Mouse (Mus musculus) MEL (cell line): ENCODE measurements at regions not wholly inside any gene's neighbourhood (a gene's known extent, or its start where the extent isn't known, plus 50 kb on each side); places are given as distances from the start of the nearest gene placed in this dataset.

ENCODE experiments used
- DNase-seq: peaks from one replicate; pipeline ENCODE4 v3.0.0; 2011; ENCODE audit warnings: low read depth, low spot score
- H3K27ac ChIP-seq: 2 replicates; pipeline ENCODE4 v1.5.1; 2012; ENCODE audit warnings: low read depth, mild to moderate bottlenecking, control low read depth, low read length, moderate library complexity; ENCODE audit not compliant: control insufficient read depth
- H3K27me3 ChIP-seq, 2 experiments: fragments of 150-350 bp in 1 of 2; sonication (generic) in 1 of 2; 2 replicates each; pipeline ENCODE4 v1.6.1; 2012; ENCODE audit warnings: low read length in 2 of 2, mild to moderate bottlenecking in 2 of 2, improper control_type of control experiment in 1 of 2, moderate library complexity in 1 of 2; ENCODE audit not compliant: insufficient read depth in 2 of 2, control insufficient read depth in 1 of 2
- H3K36me3 ChIP-seq, 2 experiments: 2 replicates each; pipeline ENCODE4 v1.6.1; 2012 to 2014; ENCODE audit warnings: low read length in 2 of 2, improper control_type of control experiment in 1 of 2, inconsistent platforms in 1 of 2, mild to moderate bottlenecking in 1 of 2; ENCODE audit not compliant: insufficient read depth in 2 of 2, control insufficient read depth in 1 of 2
- H3K4me1 ChIP-seq, 2 experiments: fragments of 150-350 bp in 1 of 2; sonication (generic) in 1 of 2; 2 replicates each; pipeline ENCODE4 v1.6.1; 2012; ENCODE audit warnings: low read length in 2 of 2, improper control_type of control experiment in 1 of 2, mild to moderate bottlenecking in 1 of 2; ENCODE audit not compliant: insufficient read depth in 2 of 2, control insufficient read depth in 1 of 2
- H3K4me3 ChIP-seq, 2 experiments: fragments of 150-350 bp in 1 of 2; sonication (generic) in 1 of 2; 2 replicates each; pipeline ENCODE4 v1.5.1; 2012; ENCODE audit warnings: low read depth in 2 of 2, low read length in 2 of 2, mild to moderate bottlenecking in 2 of 2, moderate library complexity in 2 of 2, control low read depth in 1 of 2, improper control_type of control experiment in 1 of 2; ENCODE audit not compliant: control insufficient read depth in 1 of 2, insufficient read depth in 1 of 2
- H3K79me2 ChIP-seq: 2 replicates; pipeline ENCODE4 v1.6.1; 2012; ENCODE audit warnings: mild to moderate bottlenecking, low read length, moderate library complexity; ENCODE audit not compliant: control insufficient read depth, poor library complexity, insufficient read depth
- H3K9ac ChIP-seq: 2 replicates; pipeline ENCODE4 v1.6.1; 2012; ENCODE audit warnings: low read depth, mild to moderate bottlenecking, control low read depth, low read length, moderate library complexity; ENCODE audit not compliant: control insufficient read depth, poor library complexity, severe bottlenecking
- H3K9me3 ChIP-seq: fragments of 150-350 bp; sonication (generic); replicated peaks from 2 replicates; pipeline ENCODE4 v1.6.1; 2012; ENCODE audit warnings: mild to moderate bottlenecking, low read length, improper control_type of control experiment, moderate library complexity; ENCODE audit not compliant: insufficient read depth
- E2F4 ChIP-seq: IDR thresholded peaks from 2 replicates; pipeline ENCODE4 v1.6.1; 2011; ENCODE audit warnings: low read depth, low read length, improper control_type of control experiment, borderline replicate concordance
- EP300 ChIP-seq, 2 experiments: IDR thresholded peaks; 2 replicates each; pipeline ENCODE4 v1.6.1; 2011; ENCODE audit warnings: improper control_type of control experiment in 2 of 2, low read length in 2 of 2, low read depth in 1 of 2, mild to moderate bottlenecking in 1 of 2
- ETS1 ChIP-seq: IDR thresholded peaks from 2 replicates; pipeline ENCODE4 v1.6.1; 2012; ENCODE audit warnings: low read depth, mild to moderate bottlenecking, inconsistent platforms, low read length, improper control_type of control experiment, moderate library complexity
- GABPA ChIP-seq: IDR thresholded peaks from 2 replicates; pipeline ENCODE4 v1.6.1; 2012; ENCODE audit warnings: low read depth, mild to moderate bottlenecking, inconsistent platforms, low read length, improper control_type of control experiment, moderate library complexity
- HCFC1 ChIP-seq: IDR thresholded peaks from 2 replicates; pipeline ENCODE4 v1.6.1; 2012; ENCODE audit warnings: low read depth, mild to moderate bottlenecking, inconsistent platforms, low read length, improper control_type of control experiment, moderate library complexity
- KAT2A ChIP-seq: conservative IDR thresholded peaks from 2 replicates; pipeline ENCODE4 v1.6.1; 2012; ENCODE audit warnings: low read depth, low read length, improper control_type of control experiment, inconsistent platforms
- MAFK ChIP-seq: IDR thresholded peaks from 2 replicates; pipeline ENCODE4 v1.6.1; 2011; ENCODE audit warnings: low read depth, mild to moderate bottlenecking, low read length, improper control_type of control experiment, borderline replicate concordance
- MAX ChIP-seq: IDR thresholded peaks from 2 replicates; pipeline ENCODE4 v1.6.1; 2011; ENCODE audit warnings: low read length, improper control_type of control experiment
- MEF2A ChIP-seq: IDR thresholded peaks from 2 replicates; pipeline ENCODE4 v1.6.1; 2014; ENCODE audit warnings: low read depth, mild to moderate bottlenecking, inconsistent platforms, low read length, improper control_type of control experiment; ENCODE audit not compliant: poor library complexity, insufficient replicate concordance, severe bottlenecking; ENCODE audit errors: extremely low read depth
- MXI1 ChIP-seq: IDR thresholded peaks from 2 replicates; pipeline ENCODE4 v1.6.1; 2011; ENCODE audit warnings: mild to moderate bottlenecking, low read depth, low read length, improper control_type of control experiment
- NELFE ChIP-seq: IDR thresholded peaks from 2 replicates; pipeline ENCODE4 v1.6.1; 2011; ENCODE audit warnings: low read depth, low read length, improper control_type of control experiment
- NRF1 ChIP-seq: IDR thresholded peaks from 2 replicates; pipeline ENCODE4 v1.6.1; 2014; ENCODE audit warnings: low read depth, mild to moderate bottlenecking, inconsistent platforms, low read length, improper control_type of control experiment, moderate library complexity; ENCODE audit not compliant: poor library complexity, insufficient read depth, severe bottlenecking
- POLR2A ChIP-seq, 2 experiments: IDR thresholded peaks; 2 replicates each; pipeline ENCODE4 v1.6.1; 2011 to 2012; ENCODE audit warnings: low read length in 2 of 2, mild to moderate bottlenecking in 2 of 2, control low read depth in 1 of 2, improper control_type of control experiment in 1 of 2, low read depth in 1 of 2, moderate library complexity in 1 of 2; ENCODE audit not compliant: control insufficient read depth in 1 of 2, insufficient read depth in 1 of 2, poor library complexity in 1 of 2
- POLR2AphosphoS2 ChIP-seq: IDR thresholded peaks from 2 replicates; pipeline ENCODE4 v1.6.1; 2011; ENCODE audit warnings: low read length, improper control_type of control experiment
- RCOR1 ChIP-seq: IDR thresholded peaks from 2 replicates; pipeline ENCODE4 v1.6.1; 2012; ENCODE audit warnings: low read depth, mild to moderate bottlenecking, inconsistent platforms, low read length, improper control_type of control experiment
- SIN3A ChIP-seq: IDR thresholded peaks from 2 replicates; pipeline ENCODE4 v1.6.1; 2012; ENCODE audit warnings: low read length, improper control_type of control experiment, inconsistent platforms
- TBP ChIP-seq: IDR thresholded peaks from 2 replicates; pipeline ENCODE4 v1.8.0; 2011; ENCODE audit warnings: low read depth, low read length, improper control_type of control experiment
- USF2 ChIP-seq, 2 experiments: IDR thresholded peaks; 2 replicates each; pipeline ENCODE4 v1.6.1; 2011 to 2012; ENCODE audit warnings: improper control_type of control experiment in 2 of 2, low read length in 2 of 2, borderline replicate concordance in 1 of 2, inconsistent platforms in 1 of 2, low read depth in 1 of 2, mild to moderate bottlenecking in 1 of 2; ENCODE audit not compliant: insufficient read depth in 1 of 2
- ZC3H11A ChIP-seq: IDR thresholded peaks from 2 replicates; pipeline ENCODE4 v1.6.1; 2012; ENCODE audit warnings: low read depth, mild to moderate bottlenecking, inconsistent platforms, low read length, improper control_type of control experiment
- ZNF384 ChIP-seq: IDR thresholded peaks from 2 replicates; pipeline ENCODE4 v1.6.1; 2012; ENCODE audit warnings: low read depth, mild to moderate bottlenecking, inconsistent platforms, low read length, improper control_type of control experiment

DNA sequence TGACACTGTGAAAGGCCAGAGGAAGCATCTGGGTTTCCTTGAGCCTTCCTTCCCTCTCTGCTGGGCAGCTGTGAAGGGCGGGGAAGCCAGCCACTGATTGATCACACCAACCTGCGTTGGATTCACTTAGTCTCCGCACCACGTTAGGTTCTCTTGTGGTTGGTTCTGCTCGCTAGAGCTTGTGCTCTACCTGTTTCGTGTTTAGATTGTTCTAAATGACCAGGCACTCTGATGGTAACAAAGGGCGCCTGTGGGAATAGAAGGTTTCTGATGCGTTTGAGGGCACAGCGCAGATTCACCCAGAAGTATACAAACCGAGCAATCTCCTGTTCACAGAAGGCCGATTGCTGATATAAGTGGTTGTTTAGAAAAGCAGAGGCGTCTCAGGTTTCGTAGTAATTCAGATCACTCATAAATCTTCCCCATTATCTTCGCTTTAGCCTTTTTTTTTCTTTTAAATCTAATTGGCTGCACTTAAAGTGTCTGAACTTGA, 84.5 kb upstream of the Map3k1 start (continued):
- no peak for TF ChIP-seq SIN3A
- TF ChIP-seq MAX = no peak
- TF ChIP-seq ZNF384 = peak; percentile 88
- no peak for TF ChIP-seq MEF2A
- 0 out of 2 replicates have a peak, but pooled peaks have one; percentile 19 for TF ChIP-seq MAFK
- 0 out of 2 replicates have a peak, but pooled peaks have one; percentile 29 for TF ChIP-seq ETS1
- TF ChIP-seq NELFE = no peak
- no peak for TF ChIP-seq USF2 (IDR thresholded peaks at IDR 0.05; ENCODE audit: borderline replicate concordance in 1 of 2, insufficient read depth in 1 of 2, low read depth in 1 of 2, low read length in 2 of 2)
- TF ChIP-seq GABPA = no peak
- no peak for TF ChIP-seq TBP
- TF ChIP-seq KAT2A = no peak
- no peak for TF ChIP-seq POLR2A (IDR thresholded peaks at IDR 0.05; ENCODE audit: control insufficient read depth in 1 of 2, insufficient read depth in 1 of 2, low read depth in 1 of 2, low read length in 2 of 2, poor library complexity in 1 of 2)

DNA sequence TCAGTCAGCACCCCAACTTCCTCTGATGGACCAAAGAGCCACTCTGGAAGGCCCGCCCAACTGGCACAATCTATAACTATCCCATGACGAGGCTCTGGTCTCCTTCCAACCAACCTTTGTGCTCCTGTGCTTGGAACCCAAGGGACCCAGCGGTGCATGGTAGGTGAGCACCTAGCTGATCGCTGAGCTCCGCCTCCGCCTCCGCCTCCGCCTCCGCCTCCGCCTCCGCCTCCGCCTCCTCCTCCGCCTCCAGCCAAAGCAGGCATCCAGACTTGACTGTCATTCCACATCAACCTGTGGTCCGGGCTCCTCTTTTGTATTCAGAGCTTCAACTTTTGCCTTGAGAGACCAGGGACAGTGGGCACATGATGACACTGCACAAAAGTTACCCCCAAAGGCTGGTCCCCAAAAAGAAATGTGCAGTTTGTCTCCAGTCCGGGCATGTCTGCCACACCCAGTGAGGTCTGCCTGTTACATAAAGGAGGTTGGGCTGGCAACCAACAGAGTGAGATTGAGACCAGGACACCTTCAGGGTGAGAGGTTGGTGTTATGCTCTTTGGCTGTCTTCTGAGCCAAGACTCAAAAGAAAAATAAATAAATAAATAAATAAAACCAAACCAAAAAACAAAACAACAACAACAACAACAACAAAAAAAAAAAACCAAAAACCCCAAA, 86.1 kb upstream of the Map3k1 start:
- Histone ChIP-seq H3K4me1 (peaks cover 12 to 27% of the 10 kb centered on the region in 2 experiments), H3K27ac (no peak overlapping the region), H3K27me3 (no peaks in the 10 kb centered on the region; a peak in 1 of 4 replicates), H3K36me3 (peaks cover 0 to 25% of the 10 kb centered on the region in 2 experiments; a peak in 2 of 4 replicates), H3K79me2 (no peaks in the 10 kb centered on the region), H3K9me3 (no peaks in the 10 kb centered on the region), H3K9ac (no peak overlapping the region), H3K4me3 (peak overlapping the region; percentile 47 to 58)
- TF ChIP-seq NRF1 (no peak), POLR2A (IDR thresholded peaks at IDR 0.05; ENCODE audit: control insufficient read depth in 1 of 2, insufficient read depth in 1 of 2, low read depth in 1 of 2, low read length in 2 of 2, poor library complexity in 1 of 2) (no peak), EP300 (IDR thresholded peaks at IDR 0.05; ENCODE audit: low read depth in 1 of 2, low read length in 2 of 2) (no peak), GABPA (no peak), RCOR1 (no peak), KAT2A (no peak), HCFC1 (no peak), USF2 (IDR thresholded peaks at IDR 0.05; ENCODE audit: borderline replicate concordance in 1 of 2, insufficient read depth in 1 of 2, low read depth in 1 of 2, low read length in 2 of 2) (no peak), ZC3H11A (no peak), MXI1 (no peak), E2F4 (no peak), POLR2AphosphoS2 (no peak), MEF2A (no peak)
- DNase-seq = peak; percentile 59
